Mouse (Mus musculus): Measurements from ENCODE around the gene Apaf1. TPM values are rescaled to one million over a fixed set of nuclear protein-coding genes. Genes with fewer than 3 reads are reported as not detected.

The Apaf1 gene
- polyA plus RNA-seq (2015; fragmentation: Nextera tagmentation; extraction: Ambion mirVana), result 9.3 and 10.7 TPM in 2 replicates

DNA sequence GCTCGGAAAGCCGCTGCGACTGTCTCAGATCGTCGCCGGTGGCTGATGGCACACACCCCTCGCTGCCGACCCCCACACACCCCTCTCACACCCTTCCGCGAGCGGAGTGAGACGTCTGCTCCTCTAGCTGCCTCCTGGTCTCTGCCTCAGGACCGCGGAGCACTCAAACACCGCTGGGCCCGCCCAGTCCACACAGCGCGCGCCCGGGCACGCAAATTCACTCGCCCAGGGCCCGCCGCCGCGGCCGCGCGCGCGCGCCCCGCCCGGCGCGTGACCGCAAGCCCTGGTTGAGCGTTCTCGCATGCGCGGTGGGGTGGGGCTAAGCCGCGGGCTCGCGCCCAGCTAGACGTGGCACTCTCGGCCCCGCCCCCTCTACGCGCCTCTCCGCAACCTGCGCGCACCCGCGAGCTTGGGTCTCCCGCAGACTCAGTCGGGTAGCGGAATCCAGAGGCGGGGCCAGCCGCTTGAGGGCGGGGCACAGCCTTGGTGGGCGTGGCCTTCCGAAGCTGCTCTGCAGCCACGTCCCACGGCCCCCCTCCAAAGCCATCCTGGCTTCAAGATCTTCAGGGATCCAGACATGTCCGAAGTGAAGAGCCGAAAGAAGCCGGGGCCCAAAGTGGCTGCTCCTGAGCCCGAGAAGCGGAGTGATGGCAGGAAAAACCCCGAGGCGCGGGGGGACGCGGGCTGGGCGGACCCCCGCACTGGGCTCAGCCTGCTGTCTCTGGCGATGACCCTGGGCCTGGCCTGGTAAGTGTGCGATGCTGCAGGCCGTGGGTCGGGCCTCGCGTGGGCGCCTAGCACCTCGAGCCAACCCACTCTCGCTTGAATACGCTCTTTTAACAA is at the start of gene Apaf1, which contains the start of gene Ikbip:
TSS of gene Apaf1 (minus strand) at position 221 of the 843 bp plus-strand sequence.
TSS of gene Ikbip (plus strand) at position 391 of the 843 bp plus-strand sequence.

DNA sequence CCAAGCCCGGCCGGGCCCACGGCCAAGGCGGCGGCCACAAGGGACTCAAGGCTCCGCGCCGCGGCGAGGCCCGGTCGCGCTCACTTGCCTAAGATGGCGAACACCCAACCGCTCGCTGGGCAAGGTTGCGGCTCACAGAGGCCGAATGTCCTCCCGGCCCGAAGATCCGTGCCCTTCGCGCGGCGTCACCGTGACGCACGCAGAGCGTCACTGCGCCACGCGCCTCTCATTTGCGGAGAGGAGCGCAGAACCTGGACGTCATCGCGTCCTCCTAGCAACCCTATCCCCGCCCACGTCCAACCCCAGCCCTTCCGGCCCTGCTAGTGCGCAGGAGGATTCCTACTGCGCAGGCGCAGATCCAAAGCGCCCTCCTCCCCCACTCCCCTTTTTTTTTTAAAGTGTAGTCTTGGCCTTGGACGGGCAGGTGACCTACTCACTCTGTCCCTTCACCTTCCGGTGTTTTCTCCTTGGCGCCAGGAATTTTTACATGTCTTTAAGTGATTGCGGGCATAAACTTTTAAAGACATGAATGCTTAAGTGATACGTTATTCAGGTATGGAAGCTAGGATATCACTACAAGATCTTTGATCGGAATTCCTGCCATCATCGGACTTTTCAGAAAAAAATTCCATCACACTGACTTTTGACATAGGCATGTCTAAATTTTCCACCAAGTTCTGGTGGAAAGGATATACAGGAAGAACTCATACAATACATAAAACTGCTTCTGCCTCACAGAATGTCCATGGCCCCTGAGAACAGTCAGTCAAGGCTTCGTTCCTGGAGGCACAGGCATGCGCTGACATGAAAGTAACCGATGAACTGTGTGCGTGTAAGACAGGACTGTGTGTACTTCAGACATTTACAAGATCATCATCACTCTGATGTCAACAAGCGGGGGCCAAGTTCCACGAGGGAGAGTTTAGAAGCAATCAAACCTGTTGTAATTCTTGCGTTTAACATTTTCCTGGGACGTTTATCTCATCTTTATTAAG is 41.6 kb upstream of the Apaf1 start, which contains the start of gene Slc25a3:
TSS of gene Slc25a3 (minus strand) at position 232 of the 995 bp plus-strand sequence.

Other genes starting within 250 kb of the Apaf1 start
- gene Ikbip, start 170 bp upstream of the Apaf1 start, polyA plus RNA-seq (2015; fragmentation: Nextera tagmentation; extraction: Ambion mirVana), result 66.3 and 66.9 TPM in 2 replicates
- gene Slc25a3, start 41.3 kb upstream of the Apaf1 start, polyA plus RNA-seq (2015; fragmentation: Nextera tagmentation; extraction: Ambion mirVana), result 388 and 786 TPM in 2 replicates
- gene Tmpo, start 98.5 kb upstream of the Apaf1 start, polyA plus RNA-seq (2015; fragmentation: Nextera tagmentation; extraction: Ambion mirVana), result 100 and 113 TPM in 2 replicates